Mouse (Mus musculus) gastrocnemius, postnatal 14 days (tissue): ENCODE results near the gene Gm20388. TPM values are rescaled to one million over a fixed set of nuclear protein-coding genes. Genes with fewer than 3 reads are reported as not detected.

ENCODE experiments used
- DNase-seq: peaks from one replicate; pipeline ENCODE4 v3.0.0; 2021; ENCODE audit warnings: mixed read lengths
- intact Hi-C: fragments of 180-260 bp; cut with DNase I; formaldehyde crosslinking; loops from one replicate; pipeline ENCODE4 v1.15.1; 2025; ENCODE audit warnings: low total_unique reads
- total RNA-seq, 2 experiments: library from RNA; stranded (reverse); gene quantifications; 2 replicates each; pipeline ENCODE4 v1.2.3; 2021

Gene Gm20388
- total RNA-seq, 2 experiments from 2014 or later = 5.6 to 6.0 TPM

- intact Hi-C loops = no loop called here
- no peak for DNase-seq
Measured at GRCm38 (mm10) chr8:121632401-121632800, 1721.8 kb downstream of the Gm20388 start.

GRCm38 (mm10) chr8:121635534-121635933, 1724.9 kb downstream of the Gm20388 start:
- no peak for DNase-seq
- intact Hi-C loops = no loop called here

GRCm38 (mm10) chr8:121636180-121636579, 1725.5 kb downstream of the Gm20388 start:
- no peak for DNase-seq
- intact Hi-C loops = no loop called here

GRCm38 (mm10) chr8:121642804-121643203, 1732.2 kb downstream of the Gm20388 start:
- intact Hi-C loops = loop anchor here (5.0 kb wide), 1 partner anchor 36 kb away; no protein-coding TSS in a partner anchor
- DNase-seq = no peak

GRCm38 (mm10) chr8:121643384-121643783, 1732.7 kb downstream of the Gm20388 start:
- no peak for DNase-seq
- intact Hi-C loops = loop anchor here (5.0 kb wide), 1 partner anchor 36 kb away; no protein-coding TSS in a partner anchor

GRCm38 (mm10) chr8:121647511-121648215, 1737.0 kb downstream of the Gm20388 start:
- intact Hi-C loops = no loop called here
- no peak for DNase-seq

- intact Hi-C loops = no loop called here
- no peak for DNase-seq
Measured at GRCm38 (mm10) chr8:121648451-121648850, 1737.8 kb downstream of the Gm20388 start.

GRCm38 (mm10) chr8:121649423-121649822, 1738.8 kb downstream of the Gm20388 start:
- intact Hi-C loops = no loop called here

GRCm38 (mm10) chr8:121649904-121650303, 1739.3 kb downstream of the Gm20388 start:
- intact Hi-C loops = no loop called here
- no peak for DNase-seq

More at GRCm38 (mm10) chr8:121649423-121649822, 1738.8 kb downstream of the Gm20388 start:
- DNase-seq = no peak

GRCm38 (mm10) chr8:121650389-121651307, 1740.0 kb downstream of the Gm20388 start:
- intact Hi-C loops = no loop called here
- no peak for DNase-seq

GRCm38 (mm10) chr8:121651308-121651873, 1740.8 kb downstream of the Gm20388 start:
- intact Hi-C loops = no loop called here
- DNase-seq = no peak

- intact Hi-C loops = no loop called here
- peak; percentile 55 for DNase-seq
Measured at GRCm38 (mm10) chr8:121651874-121652361, 1741.3 kb downstream of the Gm20388 start.

- DNase-seq = peak; percentile 99
- intact Hi-C loops = no loop called here
Measured at GRCm38 (mm10) chr8:121652774-121653323, 1742.2 kb downstream of the Gm20388 start, which contains the start of gene Zcchc14. Gene Zcchc14 (minus strand): TSS chr8:121652901.

GRCm38 (mm10) chr8:121653340-121654019, 1742.8 kb downstream of the Gm20388 start:
- no peak for DNase-seq
- intact Hi-C loops = no loop called here

- intact Hi-C loops = no loop called here
- DNase-seq = no peak
Measured at GRCm38 (mm10) chr8:121654131-121654530, 1743.5 kb downstream of the Gm20388 start.

- intact Hi-C loops = no loop called here
- DNase-seq = no peak
Measured at GRCm38 (mm10) chr8:121654966-121655494, 1744.4 kb downstream of the Gm20388 start.

- DNase-seq = no peak
- intact Hi-C loops = no loop called here
Measured at GRCm38 (mm10) chr8:121660602-121661001, 1750.0 kb downstream of the Gm20388 start.

- DNase-seq = no peak
- intact Hi-C loops = no loop called here
Measured at GRCm38 (mm10) chr8:121661631-121662357, 1751.2 kb downstream of the Gm20388 start.
